Mouse (Mus musculus) spleen, adult 2 months (tissue): ENCODE measurements around the gene Ankdd1b.

Experiments
- CTCF ChIP-seq: fragments of 200-500 bp; IDR thresholded peaks from 2 replicates; pipeline ENCODE4 v1.5.1; 2011; ENCODE audit warnings: mild to moderate bottlenecking, inconsistent platforms; ENCODE audit not compliant: insufficient read depth, insufficient read length, insufficient replicate concordance; ENCODE audit errors: extremely low read depth
- POLR2A ChIP-seq: fragments of 200-500 bp; IDR thresholded peaks from 2 replicates; pipeline ENCODE4 v1.6.1; 2011; ENCODE audit warnings: low read depth, low read length, inconsistent platforms

DNA sequence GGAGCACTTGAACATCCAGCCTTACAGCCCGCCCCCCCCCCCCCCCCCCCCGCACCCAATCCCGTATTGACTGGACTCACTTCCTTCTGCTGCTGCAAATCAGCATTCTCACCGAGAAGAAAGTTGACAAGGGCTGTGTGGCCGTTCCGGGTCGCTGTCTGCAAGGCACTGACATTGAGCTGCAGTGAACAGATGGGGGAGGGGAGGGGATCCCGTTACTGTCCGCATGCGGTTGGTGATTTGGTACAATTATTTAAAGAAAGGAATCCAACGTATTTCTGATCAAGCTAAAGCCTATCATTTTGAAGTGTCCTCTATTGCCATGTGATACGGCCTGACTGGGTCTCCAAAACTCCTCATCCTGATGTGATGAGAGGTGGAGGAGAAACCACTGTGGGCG is 35.2 kb downstream of the Ankdd1b start:
- TF ChIP-seq POLR2A (no peak), CTCF (no peak)
